Mouse (Mus musculus) MEL-GATA-1-ER (cell line): ENCODE measurements at regions not wholly inside any gene's neighbourhood (a gene's known extent, or its start where the extent isn't known, plus 50 kb on each side); places are given as distances from the start of the nearest gene placed in this dataset.

Experiments used
- DNase-seq: peaks from one replicate; pipeline ENCODE4 v3.0.0-alpha.2; 2012; ENCODE audit warnings: low read depth; ENCODE audit errors: extremely low read depth

DNA sequence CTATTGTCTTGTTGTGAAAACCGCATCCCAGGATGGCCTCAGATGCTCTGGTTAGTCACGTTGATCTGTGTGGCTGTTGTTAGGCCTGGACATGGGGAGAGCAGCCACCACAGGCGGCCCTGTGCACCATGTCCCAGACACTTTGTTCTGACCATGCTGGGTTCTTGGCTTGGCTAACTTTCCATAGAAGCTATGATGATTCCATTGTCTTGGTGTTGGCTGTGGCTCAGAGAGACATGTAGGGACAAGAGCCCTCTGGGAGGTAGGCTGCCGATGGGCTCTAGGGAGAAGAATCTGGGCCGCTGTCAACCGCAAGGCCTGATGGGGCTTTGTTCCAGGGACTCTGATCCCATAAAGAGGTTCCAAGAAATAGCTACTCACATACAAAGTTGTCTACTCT lies 334.9 kb downstream of the Pik3r1 start:
- no peak for DNase-seq

DNA sequence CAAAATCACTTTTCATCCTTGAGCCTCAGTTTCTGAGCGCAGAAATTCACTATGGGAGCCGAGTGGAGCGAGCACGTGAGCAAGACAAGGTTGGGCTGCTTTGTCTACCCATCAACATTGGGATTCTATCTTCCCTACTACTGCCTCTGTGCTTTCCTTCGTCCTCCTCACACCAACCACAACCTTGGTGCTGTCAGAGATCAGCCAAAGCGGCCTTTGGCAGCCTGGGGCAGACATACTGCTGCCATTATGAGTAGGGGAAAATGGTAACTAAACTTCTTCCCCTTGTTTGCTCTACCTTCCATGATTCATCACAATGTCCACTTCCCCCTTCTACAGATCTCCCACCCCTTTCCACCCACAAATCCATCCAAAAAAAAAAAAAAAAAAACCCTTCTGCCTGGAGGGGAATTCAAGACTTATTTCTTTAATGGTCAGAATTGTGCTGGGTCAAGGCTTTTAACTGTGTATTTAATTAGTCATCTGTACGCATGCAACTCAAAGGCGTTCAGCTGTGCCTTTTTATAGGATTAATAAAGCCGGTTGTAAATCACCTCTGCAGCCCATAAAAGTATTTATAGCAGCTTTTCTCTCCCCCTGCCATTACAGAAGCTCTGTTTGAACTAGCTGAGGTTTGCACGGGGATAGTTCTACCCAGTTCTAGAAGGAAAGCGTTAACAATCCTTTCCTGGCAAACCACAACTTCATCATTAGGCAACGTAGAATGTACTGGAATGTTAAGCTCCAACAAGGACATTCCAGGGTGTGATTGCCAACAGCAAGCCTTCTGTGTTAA lies 340.4 kb downstream of the Pik3r1 start:
- DNase-seq: no peak

DNA sequence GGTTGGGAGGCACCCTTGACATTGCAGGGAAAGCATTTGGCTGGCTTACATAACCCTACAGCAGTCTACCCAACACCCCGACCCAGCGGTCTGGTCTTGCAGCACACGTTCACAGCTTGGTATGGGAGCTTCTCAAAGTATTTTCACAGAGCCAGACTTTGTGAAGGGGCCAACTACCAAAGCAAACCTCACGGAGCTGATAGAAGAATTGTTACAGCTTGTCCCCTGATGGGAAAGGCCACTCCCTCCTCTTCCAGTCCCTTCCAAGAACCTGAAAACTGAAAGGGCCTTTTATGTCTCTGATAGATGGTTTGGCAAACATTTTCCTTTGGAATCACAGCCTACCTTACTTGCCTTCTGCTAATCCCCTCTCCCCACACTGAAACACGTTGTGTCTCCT lies 341.6 kb downstream of the Pik3r1 start:
- no peak for DNase-seq

DNA sequence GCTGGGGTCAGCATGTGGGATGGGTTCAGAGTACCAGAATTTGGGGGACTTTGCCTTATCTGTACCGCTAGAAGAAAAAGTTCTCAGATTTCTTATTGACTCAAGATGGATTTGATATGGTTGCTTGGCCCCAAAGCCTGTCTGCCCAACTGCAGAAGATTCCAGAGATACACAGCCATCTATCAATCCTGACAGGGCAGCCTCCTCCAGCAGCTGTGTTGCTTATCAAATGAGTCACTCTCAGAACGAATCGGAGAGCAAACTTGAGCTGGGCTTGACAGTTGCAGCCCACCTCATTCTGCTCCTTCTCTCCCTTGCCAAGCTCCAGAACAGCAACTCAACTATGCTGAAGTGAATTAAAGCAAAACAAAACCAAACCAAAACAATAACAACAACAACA lies 345.9 kb downstream of the Pik3r1 start:
- DNase-seq: no peak

DNA sequence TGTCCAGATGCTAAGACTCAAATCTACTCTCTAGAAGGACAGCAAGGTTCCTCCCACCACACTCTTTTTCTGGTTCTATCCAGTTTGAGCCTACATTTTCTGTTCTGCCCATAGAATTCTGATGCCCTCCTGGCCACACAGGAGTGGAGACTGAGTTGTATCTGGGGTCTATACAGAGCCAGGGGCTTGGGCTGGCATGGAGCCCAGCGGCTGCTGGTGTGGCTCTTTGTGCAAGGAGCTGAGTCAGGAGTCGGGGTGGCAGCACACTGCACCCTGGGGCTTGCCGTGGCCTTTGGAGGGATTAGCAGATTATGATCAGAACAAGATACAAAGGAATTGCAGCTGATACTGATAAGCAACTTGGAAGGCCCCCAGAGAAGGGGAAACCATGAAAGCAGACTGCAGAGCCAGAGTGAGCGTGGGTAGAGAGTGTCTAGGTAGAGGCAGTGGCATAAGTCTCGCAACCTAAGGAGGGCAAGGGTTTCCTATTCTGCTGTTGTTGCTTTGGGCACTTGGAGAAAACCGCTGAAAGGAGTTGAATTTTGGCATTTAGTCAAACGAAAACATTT lies 348.5 kb downstream of the Pik3r1 start:
- DNase-seq: no peak

DNA sequence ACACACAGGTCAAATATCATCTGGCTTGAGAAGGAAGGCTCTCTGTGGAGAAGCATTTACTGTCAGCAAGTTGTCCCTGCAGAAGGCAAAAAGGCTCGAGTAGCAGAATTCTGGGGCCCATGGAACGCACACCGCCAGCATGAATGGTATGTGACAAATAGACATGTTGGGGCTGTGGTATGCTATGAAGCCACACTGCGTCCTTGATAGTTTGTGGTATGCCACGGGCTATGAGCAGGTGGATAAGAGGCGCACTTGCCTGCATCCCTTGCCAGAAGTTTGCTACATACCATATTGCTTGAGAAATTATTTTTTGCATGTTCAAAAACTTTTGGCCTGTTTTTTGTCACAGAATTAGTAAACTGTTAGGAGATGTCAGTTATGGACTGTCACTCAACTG lies 349.7 kb downstream of the Pik3r1 start:
- no peak for DNase-seq

DNA sequence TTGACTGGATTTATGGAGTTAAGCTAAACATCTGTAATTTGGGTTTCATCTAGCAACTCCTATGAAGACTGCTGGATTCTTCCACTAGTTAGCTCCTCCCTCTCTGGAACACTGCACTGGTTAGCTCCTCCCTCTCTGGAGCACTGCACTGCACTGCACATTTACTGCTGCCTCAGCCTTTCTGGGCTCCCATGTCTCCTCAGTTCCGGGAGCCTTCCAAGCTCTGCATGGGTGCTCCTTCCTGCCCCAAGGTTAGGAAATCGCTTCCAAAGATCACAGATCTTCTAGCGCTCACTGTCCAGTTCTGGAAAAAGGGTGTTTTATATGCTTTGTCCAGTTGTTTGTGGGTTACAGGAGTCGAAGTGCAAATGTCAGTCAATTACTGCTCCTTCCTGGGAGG lies 359.1 kb downstream of the Pik3r1 start:
- DNase-seq: no peak

DNA sequence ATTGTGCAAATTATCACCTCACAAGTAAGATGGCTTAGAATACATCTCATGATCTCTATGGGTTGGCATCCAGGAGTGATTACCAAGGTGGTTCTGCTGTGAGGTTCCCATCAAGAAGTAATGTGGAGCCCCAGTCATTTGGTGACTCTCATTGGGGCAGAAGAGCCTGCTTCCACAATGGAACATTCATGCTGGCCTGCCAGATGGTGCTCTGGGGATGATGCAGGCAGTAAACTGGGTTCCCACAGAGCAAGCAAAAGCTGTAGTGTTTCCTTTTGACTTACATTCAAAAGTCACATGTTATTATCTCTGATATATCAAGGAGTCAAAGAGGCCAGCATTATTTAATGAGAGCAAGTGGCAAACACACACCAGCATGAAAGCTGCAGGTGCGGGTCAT lies 360.4 kb downstream of the Pik3r1 start:
- no peak for DNase-seq

DNA sequence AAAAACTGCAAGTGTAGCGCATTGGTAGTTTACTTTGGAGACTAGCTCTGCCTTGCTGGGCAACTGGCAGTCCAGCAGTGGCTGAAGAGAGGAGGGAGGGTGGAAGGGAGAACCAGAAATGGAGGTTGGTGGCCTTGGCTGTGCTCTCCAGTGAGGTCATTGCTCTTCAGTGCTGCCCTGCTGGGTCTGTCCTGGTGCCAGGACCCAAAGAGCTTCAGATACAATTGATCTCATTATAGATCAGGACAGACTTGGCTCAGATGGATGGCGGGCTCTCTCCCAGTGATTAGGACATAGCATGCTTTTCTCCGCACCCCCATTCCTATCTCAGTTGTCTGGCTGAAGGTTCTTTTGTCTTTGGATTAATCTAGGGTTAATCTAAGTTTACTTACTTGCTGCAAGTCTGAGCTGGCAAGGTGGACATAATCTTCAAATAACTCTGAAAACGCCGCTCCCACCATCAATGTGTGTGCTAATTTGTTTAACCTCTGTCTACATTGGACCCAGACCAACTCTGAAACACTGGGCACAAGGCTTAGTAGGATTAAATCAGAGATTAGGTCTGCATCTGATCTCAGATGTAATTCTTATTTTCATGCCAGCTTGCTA lies 394.3 kb downstream of the Pik3r1 start:
- DNase-seq: no peak

DNA sequence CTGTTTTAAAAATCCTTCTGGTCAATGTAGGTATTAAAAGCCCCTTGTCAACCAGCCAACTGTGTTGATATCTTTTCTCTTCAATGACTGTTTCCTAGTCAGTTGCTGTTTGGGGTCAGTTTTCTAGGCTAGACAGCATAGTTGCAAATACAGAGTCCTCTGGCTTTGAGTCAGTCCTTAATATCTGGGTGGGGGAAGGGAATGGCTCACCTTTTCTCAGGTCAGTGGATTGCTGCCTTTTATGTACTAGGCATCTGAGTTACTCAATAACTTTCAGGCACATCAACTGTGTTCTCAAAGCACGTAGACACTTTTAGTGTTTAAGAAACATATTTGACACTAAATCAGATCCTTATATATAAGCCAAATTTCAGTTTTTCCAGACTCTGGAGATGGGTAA lies 396.1 kb downstream of the Pik3r1 start:
- DNase-seq: no peak

DNA sequence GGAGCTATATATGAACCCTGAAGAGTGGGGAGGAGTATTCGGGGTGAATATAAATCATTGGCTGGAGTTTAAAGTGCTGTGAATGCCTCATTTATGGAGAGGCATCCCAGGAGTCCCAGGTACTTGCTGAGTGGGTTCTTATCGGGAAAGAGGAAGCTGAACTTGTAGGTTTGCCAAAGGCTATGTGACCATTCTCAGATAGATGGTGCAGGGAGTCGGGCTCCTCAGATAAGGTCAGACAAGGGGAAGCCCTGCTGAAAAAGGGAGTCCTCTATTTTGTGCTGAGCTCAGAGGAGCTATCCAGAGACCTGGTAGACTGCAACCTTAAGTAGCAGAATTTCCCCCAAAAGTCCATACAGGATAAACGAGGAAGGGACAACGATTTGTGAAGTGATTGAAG lies 399.8 kb downstream of the Pik3r1 start:
- DNase-seq: peak; percentile 13

DNA sequence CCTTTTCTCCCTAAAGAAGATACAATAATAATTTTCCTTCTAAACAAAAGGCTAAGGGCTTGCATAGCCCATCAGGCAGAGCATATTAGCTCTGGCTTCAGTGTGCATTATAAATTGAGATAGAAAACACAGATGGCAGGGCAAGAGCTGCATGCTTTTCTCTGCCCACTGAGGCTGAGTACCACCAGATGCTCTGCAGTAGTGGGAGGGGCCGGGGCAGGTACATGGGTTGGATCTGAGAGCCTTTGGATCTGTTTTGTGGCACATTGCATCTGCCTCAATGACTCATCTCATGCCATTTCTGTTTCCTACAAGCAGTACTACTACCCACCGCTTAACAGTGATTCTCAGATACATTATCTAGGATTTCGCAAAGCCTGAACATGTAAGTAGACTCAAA lies 412.7 kb downstream of the Pik3r1 start:
- DNase-seq: no peak

DNA sequence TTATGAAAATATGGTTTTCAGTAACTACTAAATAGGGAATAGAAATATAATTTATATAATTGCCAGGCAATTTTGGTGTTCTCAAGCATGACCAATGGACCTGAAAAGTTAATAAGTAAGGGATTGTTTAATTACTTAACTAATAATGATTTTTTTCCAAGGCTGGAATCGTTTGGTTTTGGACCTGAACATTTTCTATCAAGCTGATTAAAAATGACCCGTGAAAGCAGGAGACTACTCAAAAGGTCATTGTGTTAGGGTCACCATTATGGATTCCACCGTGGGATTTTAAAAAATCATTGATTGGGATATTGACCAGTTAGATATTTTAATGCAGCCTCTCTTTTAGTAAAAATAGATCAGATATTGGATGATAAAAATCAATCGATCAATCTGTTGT lies 416.9 kb downstream of the Pik3r1 start:
- no peak for DNase-seq

DNA sequence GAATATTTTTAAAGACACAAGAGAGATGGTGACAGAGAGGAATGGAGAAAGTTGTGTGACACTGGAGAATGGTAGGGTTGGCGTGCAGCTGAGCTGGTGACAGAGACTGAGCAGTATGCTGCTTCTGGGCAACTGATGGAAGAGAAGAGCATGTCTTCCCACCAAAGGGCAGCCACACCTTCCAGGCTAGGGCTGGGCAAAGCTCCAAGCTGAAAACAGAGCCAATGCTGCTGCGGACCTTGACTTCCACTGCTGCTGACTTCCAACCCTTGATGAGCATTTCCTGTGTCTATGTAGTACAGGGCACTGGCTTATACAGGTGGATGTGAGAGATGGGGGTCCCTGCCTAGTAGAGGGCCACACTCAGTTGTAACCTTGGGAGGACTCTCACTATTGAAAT lies 418.7 kb downstream of the Pik3r1 start:
- DNase-seq: no peak

DNA sequence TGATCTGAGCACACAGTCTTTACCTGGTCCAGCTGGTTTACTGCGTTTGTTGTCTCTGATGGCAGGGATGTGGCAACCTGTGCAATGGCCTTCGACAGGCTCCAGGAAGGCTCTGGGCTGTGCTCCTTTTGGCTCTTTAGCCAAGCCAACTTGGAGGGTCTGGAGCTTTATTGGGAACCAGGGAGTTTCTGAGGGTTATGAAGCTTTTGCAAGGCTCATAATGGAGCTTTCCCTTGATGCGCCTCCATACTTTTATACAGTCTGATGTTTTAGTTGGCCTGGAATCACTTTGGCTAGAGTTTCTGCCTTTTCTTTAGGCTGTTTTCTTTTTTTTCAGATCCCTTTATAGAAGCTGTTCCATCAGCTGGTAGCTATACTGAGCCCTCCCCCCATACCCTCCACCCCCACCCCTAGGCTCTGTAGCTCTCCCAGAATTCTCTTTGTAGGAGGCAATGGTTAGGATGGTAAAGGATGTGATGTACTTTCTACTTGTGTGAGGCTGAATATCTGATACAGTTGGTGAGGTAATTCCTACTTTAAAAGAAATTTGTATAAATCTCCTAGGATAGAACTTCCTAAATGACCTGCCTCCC lies 429.6 kb downstream of the Pik3r1 start:
- DNase-seq: no peak

DNA sequence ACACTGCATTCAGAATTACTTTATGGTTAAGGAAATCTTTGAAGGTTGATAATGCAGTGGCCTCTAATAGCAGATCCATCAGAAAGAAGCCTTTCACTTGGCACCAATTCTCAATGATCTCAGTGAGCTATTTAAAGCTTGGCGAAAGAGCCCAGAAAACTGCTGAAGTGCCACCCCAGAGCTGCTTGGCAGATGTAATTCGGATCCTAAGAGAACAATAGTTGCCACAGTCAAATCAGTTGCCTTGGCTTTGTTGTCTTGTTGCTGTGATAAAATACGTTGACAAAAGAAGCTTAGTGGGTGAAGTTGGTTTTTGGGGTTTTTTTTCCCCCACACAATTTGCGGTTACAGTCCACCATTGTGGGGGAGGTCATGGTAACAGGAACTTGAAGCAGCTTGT lies 449.4 kb downstream of the Pik3r1 start:
- DNase-seq: no peak

DNA sequence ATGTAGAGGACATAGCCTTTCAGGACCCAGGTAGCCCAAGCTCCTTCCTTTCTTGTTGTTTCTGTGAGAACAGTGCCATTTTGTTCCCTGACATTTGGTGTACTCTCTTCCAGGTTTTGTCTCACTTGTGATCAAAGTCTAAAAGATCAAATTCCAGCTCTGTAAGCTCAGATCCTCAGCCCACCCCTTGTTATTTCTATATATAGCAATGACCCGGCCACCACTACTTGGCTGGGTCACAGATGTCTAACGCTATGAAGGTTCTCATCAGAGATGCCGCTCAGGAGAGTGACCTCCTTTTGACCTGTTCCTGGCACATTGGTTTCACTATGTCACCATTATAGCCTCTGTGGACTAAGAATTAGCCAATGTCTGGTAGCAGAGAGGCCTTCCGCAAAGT lies 451.7 kb downstream of the Pik3r1 start:
- no peak for DNase-seq

DNA sequence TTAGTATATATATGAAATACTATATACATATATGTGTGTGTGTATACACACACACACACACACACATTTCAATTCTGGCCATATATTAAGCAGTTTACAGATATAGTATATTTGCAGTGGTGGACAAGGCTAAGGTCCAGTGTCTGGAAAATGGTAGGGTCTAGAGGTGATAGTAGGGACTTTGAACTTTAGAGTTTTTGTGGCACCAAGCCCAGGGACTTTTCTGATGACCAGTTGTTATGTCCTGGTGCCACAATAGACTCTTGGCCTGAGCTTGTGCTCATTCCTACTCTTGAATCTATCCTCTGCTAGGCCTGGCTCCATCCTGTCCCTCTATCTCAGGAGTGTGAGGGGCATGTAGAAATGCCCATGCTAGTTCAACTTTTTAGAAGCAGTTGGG lies 454.0 kb downstream of the Pik3r1 start:
- DNase-seq: no peak

DNA sequence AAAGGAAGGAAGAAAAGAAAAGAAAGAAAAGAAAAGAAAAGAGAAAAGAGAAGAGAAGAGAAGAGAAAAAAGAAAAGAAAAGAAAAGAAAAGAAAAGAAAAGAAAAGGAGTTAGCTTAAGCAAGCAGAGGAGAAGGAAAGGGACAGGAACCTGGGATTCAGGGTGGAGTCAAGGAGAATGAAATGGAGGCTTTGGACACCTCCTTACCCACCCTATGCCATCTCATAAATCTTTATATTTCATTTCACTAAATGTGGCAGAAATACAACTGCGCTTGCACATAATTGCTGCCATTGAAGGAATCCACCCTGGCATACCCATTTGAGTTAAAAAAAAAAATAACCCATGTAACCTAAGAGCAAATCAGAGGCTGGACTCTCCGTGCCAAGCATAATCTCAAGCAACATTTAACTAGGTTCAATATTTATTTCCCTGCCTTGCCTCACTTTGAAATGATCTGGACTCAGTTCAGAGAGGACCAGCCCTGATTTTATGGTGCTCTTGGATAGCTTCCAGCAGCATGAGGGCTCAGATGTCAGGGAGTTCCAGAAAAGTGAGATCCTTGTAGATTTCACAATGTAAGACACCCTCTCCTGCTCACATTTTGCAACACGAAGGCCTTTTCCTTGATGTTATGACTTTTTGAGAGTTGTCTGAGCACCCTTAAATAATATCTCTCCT lies 456.2 kb downstream of the Pik3r1 start:
- no peak for DNase-seq

DNA sequence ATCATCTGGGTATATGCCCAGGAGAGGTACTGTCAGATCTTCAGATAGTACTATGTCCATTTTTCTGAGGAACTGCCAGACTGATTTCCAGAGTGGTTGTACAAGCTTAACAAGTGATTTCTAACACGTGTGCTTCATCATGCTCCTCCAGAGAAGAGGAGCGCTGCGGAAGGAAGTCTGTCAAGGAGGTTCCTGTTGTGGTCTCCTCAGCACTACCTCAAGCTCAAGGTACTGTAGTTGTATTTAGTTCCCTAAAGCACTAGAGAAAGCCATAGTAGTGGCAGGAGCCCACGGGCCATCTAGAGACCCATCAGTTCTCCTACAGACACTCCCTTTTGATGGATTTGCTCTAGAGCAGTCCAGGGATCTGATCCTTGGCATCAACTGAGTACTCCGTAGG lies 459.3 kb downstream of the Pik3r1 start:
- no peak for DNase-seq

DNA sequence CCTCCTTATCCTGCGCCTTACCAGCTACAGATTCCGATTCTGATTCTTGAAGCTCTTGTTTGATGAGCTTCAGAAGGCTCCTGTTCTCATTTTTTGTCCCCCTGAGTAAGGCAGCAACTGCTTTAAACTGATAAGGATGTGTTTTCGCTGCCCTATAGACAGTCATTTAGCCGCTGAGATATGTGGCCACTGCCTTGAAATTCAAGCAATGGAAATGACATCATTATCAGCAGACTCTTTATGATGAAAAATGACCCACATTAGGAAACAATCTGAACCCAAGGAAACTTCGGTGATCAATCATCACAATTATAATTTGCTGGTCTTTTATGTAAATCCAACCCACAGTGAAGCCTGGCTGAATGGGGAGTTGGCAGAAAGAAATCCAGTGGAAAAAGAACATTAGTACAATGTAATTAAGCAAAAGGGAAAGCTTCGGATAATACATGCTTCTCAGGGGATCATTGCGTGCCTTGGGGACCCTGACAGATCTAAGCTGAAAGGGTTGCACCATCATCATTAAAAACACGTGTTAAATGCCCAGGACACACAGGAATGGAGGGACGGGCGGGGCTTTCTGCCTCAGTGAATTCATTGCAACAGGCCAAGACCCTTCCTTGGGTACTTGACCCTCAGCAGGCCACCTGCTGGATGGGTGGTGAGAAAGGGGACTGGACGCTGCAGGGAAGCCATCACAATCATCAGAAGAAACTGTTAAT lies 462.2 kb downstream of the Pik3r1 start:
- DNase-seq: no peak
